Mouse (Mus musculus): ENCODE results near the gene Lhfpl2.

- TF ChIP-seq POLR2A (IDR thresholded peaks at IDR 0.05; ENCODE audit: extremely low read depth, insufficient read depth, low read length) (no peak), CTCF (IDR thresholded peaks at IDR 0.05; ENCODE audit: extremely low read depth, insufficient read depth, low read length) (no peak)
Measured at GRCm38 (mm10) chr13:94207973-94208372, 150.4 kb downstream of the Lhfpl2 start.

All from cortical plate, adult 2 months (tissue).